Mouse (Mus musculus) retina, embryonic 14.5 days (tissue): ENCODE measurements around the gene Gucy2e.

Experiments used
- DNase-seq: peaks from one replicate; pipeline ENCODE4 v3.0.0-alpha.2; 2015; ENCODE audit warnings: low spot score

Gucy2e gene

GRCm38 (mm10) chr11:69172606-69173005 is 64.2 kb downstream of the Gucy2e start:
- no peak for DNase-seq

GRCm38 (mm10) chr11:69171626-69172025 is 65.2 kb downstream of the Gucy2e start:
- peak; percentile 75 for DNase-seq

- no peak for DNase-seq
These were observed 67.5 kb downstream of the Gucy2e start for GRCm38 (mm10) chr11:69169313-69169712.
